Mouse (Mus musculus) intestine, postnatal 0 days (tissue): Measurements from ENCODE around the gene Ric1. TPM values are rescaled to one million over a fixed set of nuclear protein-coding genes. Genes with fewer than 3 reads are reported as not detected.

Experiments
- ATAC-seq: fragments of 200-750 bp; cut with Nextera tagmentation; 2 replicates; pipeline ENCODE4 v1.8.0; 2017; ENCODE audit warnings: mild to moderate bottlenecking, moderate TSS enrichment, moderate library complexity
- H3K27ac ChIP-seq: fragments of 300-500 bp; sonication (generic); 2 replicates; pipeline ENCODE4 v1.5.1; 2014; ENCODE audit warnings: mild to moderate bottlenecking, low read depth, low read length, moderate library complexity
- H3K27me3 ChIP-seq: fragments of 300-500 bp; sonication (generic); replicated peaks from 2 replicates; pipeline ENCODE4 v1.6.1; 2014; ENCODE audit warnings: low read length, mixed read lengths; ENCODE audit not compliant: control insufficient read depth, insufficient read depth
- H3K36me3 ChIP-seq: fragments of 300-500 bp; sonication (generic); 2 replicates; pipeline ENCODE4 v1.6.1; 2014; ENCODE audit warnings: mild to moderate bottlenecking, moderate library complexity; ENCODE audit not compliant: control insufficient read depth, insufficient read depth
- H3K4me1 ChIP-seq: fragments of 300-500 bp; sonication (generic); replicated peaks from 2 replicates; pipeline ENCODE4 v1.6.1; 2014; ENCODE audit warnings: antibody characterized with exemption, low read length, mixed read lengths; ENCODE audit not compliant: control insufficient read depth, insufficient read depth
- H3K4me2 ChIP-seq: fragments of 300-500 bp; sonication (generic); replicated peaks from 2 replicates; pipeline ENCODE4 v1.6.1; 2014; ENCODE audit warnings: low read depth, mild to moderate bottlenecking, moderate library complexity
- H3K4me3 ChIP-seq: fragments of 300-500 bp; sonication (generic); 2 replicates; pipeline ENCODE4 v1.5.1; 2014; ENCODE audit warnings: low read depth, low read length
- H3K9ac ChIP-seq: fragments of 300-500 bp; sonication (generic); 2 replicates; pipeline ENCODE4 v1.6.1; 2014; ENCODE audit warnings: mild to moderate bottlenecking, low read depth, low read length
- H3K9me3 ChIP-seq: fragments of 300-500 bp; sonication (generic); 2 replicates; pipeline ENCODE4 v1.6.1; 2016; ENCODE audit warnings: mixed run types; ENCODE audit not compliant: control insufficient read depth
- CTCF ChIP-seq: sonication (generic); IDR thresholded peaks from 2 replicates; pipeline ENCODE4 v1.5.1; 2016; ENCODE audit warnings: low read depth, mild to moderate bottlenecking, control low read depth, antibody characterized with exemption, moderate library complexity
- WGBS: fragments of 180-500 bp; shearing (Covaris S2); extraction: QIAGEN DNeasy Blood & Tissue Kit; methylation state at CpG from one replicate; pipeline ENCODE4 v1.1.7; 2014; 5-methylcytosine and 5-hydroxymethylcytosine counted together
- polyA plus RNA-seq: library from polyadenylated mRNA; unstranded; fragments of >200 nt; fragmentation: Nextera tagmentation; extraction: Ambion mirVana; gene quantifications from 2 replicates; pipeline ENCODE4 v1.2.1, GENCODE M21; 2015

The Ric1 gene
- polyA plus RNA-seq, 1 experiment from 2014 or later: 10.2 TPM

GRCm38 (mm10) chr19:29501106-29501505 lies 21.0 kb upstream of the Ric1 start:
- Histone ChIP-seq H3K4me3 (peak overlapping the region; percentile 23), H3K9ac (no peak overlapping the region), H3K4me2 (peak overlapping the region; percentile 62), H3K4me1 (no peaks in the 10 kb centered on the region), H3K36me3 (no peaks in the 10 kb centered on the region), H3K27me3 (no peaks in the 10 kb centered on the region), H3K9me3 (no peaks in the 10 kb centered on the region), H3K27ac (peak overlapping the region; percentile 70)
- ATAC-seq: peak; percentile 34; the same call in 1 of the 2 replicates
- peak; percentile 70 for TF ChIP-seq CTCF
- 46% methylated on average over 11 of the region's 11 CpGs for WGBS

- 10% methylated on average over 6 of the region's 6 CpGs for WGBS
- TF ChIP-seq CTCF: peak; percentile 86
- H3K36me3 ChIP-seq: no peaks in the 10 kb centered on the region
- peak overlapping the region; percentile 62 for H3K4me2 ChIP-seq
- peak overlapping the region; percentile 23 for H3K4me3 ChIP-seq
- H3K9me3 ChIP-seq: no peaks in the 10 kb centered on the region
- peak overlapping the region; percentile 70 for H3K27ac ChIP-seq
- peak; percentile 58 for ATAC-seq
- H3K27me3 ChIP-seq: no peaks in the 10 kb centered on the region
- H3K4me1 ChIP-seq: no peaks in the 10 kb centered on the region
- H3K9ac ChIP-seq: no peak overlapping the region
Observed at GRCm38 (mm10) chr19:29501507-29501906, 20.6 kb upstream of the Ric1 start.

GRCm38 (mm10) chr19:29504131-29504530 lies 18.0 kb upstream of the Ric1 start:
- Histone ChIP-seq H3K9ac (no peak overlapping the region), H3K4me2 (no peak overlapping the region), H3K4me1 (no peaks in the 10 kb centered on the region), H3K36me3 (no peaks in the 10 kb centered on the region), H3K27me3 (no peaks in the 10 kb centered on the region), H3K27ac (no peak overlapping the region), H3K9me3 (no peaks in the 10 kb centered on the region), H3K4me3 (no peak overlapping the region)
- no peak for TF ChIP-seq CTCF
- WGBS: 89% methylated on average over 2 of the region's 2 CpGs
- ATAC-seq: no peak

GRCm38 (mm10) chr19:29505617-29506016 lies 16.5 kb upstream of the Ric1 start:
- WGBS: 78% methylated on average over 7 of the region's 7 CpGs
- no peak overlapping the region for H3K4me2 ChIP-seq
- ATAC-seq: no peak
- H3K27me3 ChIP-seq: no peaks in the 10 kb centered on the region
- H3K9me3 ChIP-seq: no peaks in the 10 kb centered on the region
- H3K4me1 ChIP-seq: no peaks in the 10 kb centered on the region
- H3K4me3 ChIP-seq: no peak overlapping the region
- no peak overlapping the region for H3K9ac ChIP-seq
- no peak overlapping the region for H3K27ac ChIP-seq
- no peaks in the 10 kb centered on the region for H3K36me3 ChIP-seq
- no peak for TF ChIP-seq CTCF

- Histone ChIP-seq H3K4me3 (no peak overlapping the region), H3K9me3 (no peaks in the 10 kb centered on the region), H3K4me1 (no peaks in the 10 kb centered on the region), H3K9ac (no peak overlapping the region), H3K36me3 (no peaks in the 10 kb centered on the region), H3K27me3 (no peaks in the 10 kb centered on the region), H3K4me2 (no peak overlapping the region), H3K27ac (no peak overlapping the region)
- TF ChIP-seq CTCF: no peak
- ATAC-seq: no peak
- WGBS: 80% methylated on average over 7 of the region's 7 CpGs
Observed at GRCm38 (mm10) chr19:29508208-29508607, 13.9 kb upstream of the Ric1 start.

- H3K4me1 ChIP-seq: no peaks in the 10 kb centered on the region
- no peak for ATAC-seq
- 86% methylated on average over 7 of the region's 7 CpGs for WGBS
- H3K4me2 ChIP-seq: no peak overlapping the region
- no peak overlapping the region for H3K4me3 ChIP-seq
- no peak overlapping the region for H3K27ac ChIP-seq
- no peak overlapping the region for H3K9ac ChIP-seq
- no peaks in the 10 kb centered on the region for H3K36me3 ChIP-seq
- no peaks in the 10 kb centered on the region for H3K27me3 ChIP-seq
- no peaks in the 10 kb centered on the region for H3K9me3 ChIP-seq
- TF ChIP-seq CTCF: no peak
Observed at GRCm38 (mm10) chr19:29509857-29510256, 12.2 kb upstream of the Ric1 start.

- Histone ChIP-seq H3K4me3 (no peak overlapping the region), H3K9ac (no peak overlapping the region), H3K4me1 (no peaks in the 10 kb centered on the region), H3K27ac (0 out of 2 replicates have a peak overlapping the region, but pooled peaks have one; percentile 28), H3K4me2 (no peak overlapping the region), H3K9me3 (no peaks in the 10 kb centered on the region), H3K27me3 (no peaks in the 10 kb centered on the region), H3K36me3 (0 out of 2 replicates have a peak, but pooled peaks cover 5% of the 10 kb centered on the region)
- TF ChIP-seq CTCF: no peak
- peak; percentile 82 for ATAC-seq
- WGBS: 36% methylated on average over 2 of the region's 2 CpGs
Observed at GRCm38 (mm10) chr19:29511826-29512225, 10.3 kb upstream of the Ric1 start.
